Mouse (Mus musculus): ENCODE measurements around the gene Ascl1. TPM values are rescaled to one million over a fixed set of nuclear protein-coding genes. Genes with fewer than 3 reads are reported as not detected.

Ascl1 gene
- total RNA-seq, 2 experiments from 2014 or later, result not detected

GRCm38 (mm10) chr10:87494176-87494575, 716 bp upstream of the Ascl1 start:
- H3K4me3 ChIP-seq, result no peak overlapping the region; the same call in 1 of the 2 replicates
- intact Hi-C loops (cut with DNase I), result no loop called here
- H3K27ac ChIP-seq, result no peak overlapping the region
- TF ChIP-seq CTCF (IDR thresholded peaks at IDR 0.05), result no peak
- no peak for DNase-seq

GRCm38 (mm10) chr10:87492661-87493551, 554 bp downstream of the Ascl1 start:
- DNase-seq, result peak; percentile 70
- no peak for TF ChIP-seq CTCF (IDR thresholded peaks at IDR 0.05)
- Histone ChIP-seq H3K4me3 (peak overlapping the region; percentile 70), H3K27ac (no peak overlapping the region)
- intact Hi-C loops (cut with DNase I), result no loop called here

- intact Hi-C loops (cut with DNase I), result no loop called here
- no peak for TF ChIP-seq CTCF (IDR thresholded peaks at IDR 0.05)
- Histone ChIP-seq H3K4me3 (peak overlapping the region; percentile 70), H3K27ac (no peak overlapping the region)
- no peak for DNase-seq
Measured at GRCm38 (mm10) chr10:87492332-87492660, 1.2 kb downstream of the Ascl1 start.

GRCm38 (mm10) chr10:87491485-87492040, 1.9 kb downstream of the Ascl1 start:
- Histone ChIP-seq H3K4me3 (no peak overlapping the region), H3K27ac (no peak overlapping the region)
- intact Hi-C loops (cut with DNase I), result no loop called here
- no peak for DNase-seq
- TF ChIP-seq CTCF (IDR thresholded peaks at IDR 0.05), result no peak

- no peak for TF ChIP-seq CTCF (IDR thresholded peaks at IDR 0.05)
- H3K27ac ChIP-seq, result no peak overlapping the region
- intact Hi-C loops (cut with DNase I), result no loop called here
- H3K4me3 ChIP-seq, result no peak overlapping the region
- DNase-seq, result no peak
Measured at GRCm38 (mm10) chr10:87490328-87490727, 3.1 kb downstream of the Ascl1 start.

GRCm38 (mm10) chr10:87489246-87490009, 4.0 kb downstream of the Ascl1 start:
- DNase-seq, result no peak
- TF ChIP-seq CTCF (IDR thresholded peaks at IDR 0.05), result no peak
- intact Hi-C loops (cut with DNase I), result no loop called here
- Histone ChIP-seq H3K27ac (no peak overlapping the region), H3K4me3 (no peak overlapping the region)

GRCm38 (mm10) chr10:87488429-87489145, 4.9 kb downstream of the Ascl1 start:
- TF ChIP-seq CTCF (IDR thresholded peaks at IDR 0.05), result no peak
- intact Hi-C loops (cut with DNase I), result no loop called here
- Histone ChIP-seq H3K4me3 (no peak overlapping the region), H3K27ac (no peak overlapping the region)
- DNase-seq, result no peak

- no peak overlapping the region for H3K27ac ChIP-seq
- no peak for DNase-seq
- intact Hi-C loops (cut with DNase I), result no loop called here
- H3K4me3 ChIP-seq, result no peak overlapping the region
- TF ChIP-seq CTCF (IDR thresholded peaks at IDR 0.05), result no peak
Measured at GRCm38 (mm10) chr10:87485721-87486620, 7.5 kb downstream of the Ascl1 start.

GRCm38 (mm10) chr10:87484831-87485720, 8.4 kb downstream of the Ascl1 start:
- intact Hi-C loops (cut with DNase I), result no loop called here
- DNase-seq, result no peak
- no peak overlapping the region for H3K27ac ChIP-seq
- no peak overlapping the region for H3K4me3 ChIP-seq
- no peak for TF ChIP-seq CTCF (IDR thresholded peaks at IDR 0.05)

- intact Hi-C loops (cut with DNase I), result no loop called here
Measured at GRCm38 (mm10) chr10:87477895-87478294, 15.6 kb downstream of the Ascl1 start.

GRCm38 (mm10) chr10:87474971-87475370, 18.5 kb downstream of the Ascl1 start:
- H3K4me3 ChIP-seq, result no peak overlapping the region
- H3K27ac ChIP-seq, result no peak overlapping the region
- DNase-seq, result no peak
- TF ChIP-seq CTCF (IDR thresholded peaks at IDR 0.05), result no peak
- intact Hi-C loops (cut with DNase I), result no loop called here

More at GRCm38 (mm10) chr10:87477895-87478294, 15.6 kb downstream of the Ascl1 start:
- H3K27ac ChIP-seq, result no peak overlapping the region
- DNase-seq, result no peak
- H3K4me3 ChIP-seq, result no peak overlapping the region
- no peak for TF ChIP-seq CTCF (IDR thresholded peaks at IDR 0.05)
